Mouse (Mus musculus) retina, embryonic 14.5 days (tissue): ENCODE measurements around the gene Rps6ka1.

Experiments used
- DNase-seq: peaks from one replicate; pipeline ENCODE4 v3.0.0-alpha.2; 2015; ENCODE audit warnings: low spot score

The Rps6ka1 gene

GRCm38 (mm10) chr4:133897431-133897891 is 9.9 kb upstream of the Rps6ka1 start:
- no peak for DNase-seq

- no peak for DNase-seq
Observed at GRCm38 (mm10) chr4:133896984-133897383, 9.4 kb upstream of the Rps6ka1 start.

GRCm38 (mm10) chr4:133896002-133896401 is 8.4 kb upstream of the Rps6ka1 start:
- DNase-seq, result no peak

- peak; percentile 47 for DNase-seq
Observed at GRCm38 (mm10) chr4:133887249-133887648, 348 bp downstream of the Rps6ka1 start.

- no peak for DNase-seq
Observed at GRCm38 (mm10) chr4:133885991-133886501, 1.6 kb downstream of the Rps6ka1 start.

GRCm38 (mm10) chr4:133885331-133885730 is 2.3 kb downstream of the Rps6ka1 start:
- DNase-seq, result no peak

- DNase-seq, result no peak
Observed at GRCm38 (mm10) chr4:133884888-133885287, 2.7 kb downstream of the Rps6ka1 start.

- DNase-seq, result no peak
Observed at GRCm38 (mm10) chr4:133884127-133884753, 3.4 kb downstream of the Rps6ka1 start.

GRCm38 (mm10) chr4:133881851-133882250 is 5.7 kb downstream of the Rps6ka1 start:
- no peak for DNase-seq

- DNase-seq, result no peak
Observed at GRCm38 (mm10) chr4:133881399-133881798, 6.2 kb downstream of the Rps6ka1 start.

GRCm38 (mm10) chr4:133879145-133879902 is 8.3 kb downstream of the Rps6ka1 start:
- no peak for DNase-seq

GRCm38 (mm10) chr4:133877850-133878755 is 9.5 kb downstream of the Rps6ka1 start:
- peak; percentile 30 for DNase-seq

GRCm38 (mm10) chr4:133874865-133875517 is 12.6 kb downstream of the Rps6ka1 start:
- no peak for DNase-seq

GRCm38 (mm10) chr4:133873926-133874864 is 13.4 kb downstream of the Rps6ka1 start:
- DNase-seq, result no peak

- no peak for DNase-seq
Observed at GRCm38 (mm10) chr4:133873431-133873851, 14.2 kb downstream of the Rps6ka1 start.

- DNase-seq, result no peak
Observed at GRCm38 (mm10) chr4:133872812-133873300, 14.7 kb downstream of the Rps6ka1 start.

- DNase-seq, result no peak
Observed at GRCm38 (mm10) chr4:133872222-133872811, 15.3 kb downstream of the Rps6ka1 start.

- no peak for DNase-seq
Observed at GRCm38 (mm10) chr4:133865231-133865630, 22.4 kb downstream of the Rps6ka1 start.

GRCm38 (mm10) chr4:133864380-133864981 is 23.1 kb downstream of the Rps6ka1 start:
- peak; percentile 35 for DNase-seq
